8 mouse cellular contexts compared by ENCODE assay signal in genomic region chr16:35363150-35364062, GRCm38 (mm10). TPM values are rescaled to one million over a fixed set of nuclear protein-coding genes. Genes with fewer than 3 reads are reported as not detected.
A peak's percentile ranks its signal among the peaks of the same experiment; 100 is the strongest.
DNase-seq lines count a peak whose midpoint lies in the region; ATAC-seq and TF ChIP-seq lines count a peak whose summit lies in the region.

Gene Sec22a, minus strand, starts transcription at chr16:35363918.

- TF ChIP-seq CTCF in MEL (IDR thresholded peaks at IDR 0.05 in 2 of 3, conservative IDR thresholded peaks at IDR 0.05 in 1 of 3; ENCODE audit: control insufficient read depth in 1 of 3, insufficient read depth in 1 of 3, low read depth in 2 of 3, low read length in 3 of 3, poor library complexity in 1 of 3, severe bottlenecking in 1 of 3): no peak
- TF ChIP-seq CTCF in cerebellum, adult 2 months (IDR thresholded peaks at IDR 0.05; ENCODE audit: borderline replicate concordance, insufficient read depth, low read depth, low read length): no peak
- TF ChIP-seq CTCF in forebrain, postnatal 0 days (IDR thresholded peaks at IDR 0.05; ENCODE audit: low read depth): peak; percentile 3; the same call in 1 of the 2 replicates

- TF ChIP-seq RAD21 in MEL (IDR thresholded peaks at IDR 0.05; ENCODE audit: low read depth, low read length): no peak

- peak within 1 kb of the TSS; percentile 77 to 97 for H3K4me3 ChIP-seq in MEL (ENCODE audit: control insufficient read depth in 1 of 2, insufficient read depth in 1 of 2, low read depth in 2 of 2, low read length in 2 of 2)
- H3K4me3 ChIP-seq in cerebellum, adult 2 months (replicated peaks; ENCODE audit: insufficient read depth, low read depth, low read length): peak within 1 kb of the TSS; percentile 83
- peak within 1 kb of the TSS; percentile 92 for H3K4me3 ChIP-seq in forebrain, postnatal 0 days (ENCODE audit: low read depth, low read length)
- H3K4me3 ChIP-seq in lung, embryonic 15.5 days: peak within 1 kb of the TSS; percentile 83

- peak within 1 kb of the TSS; percentile 91 for H3K4me2 ChIP-seq in forebrain, postnatal 0 days (ENCODE audit: low read depth)
- peak within 1 kb of the TSS; percentile 78 for H3K4me2 ChIP-seq in lung, embryonic 15.5 days

- peak within 1 kb of the TSS; percentile 74 for H3K9ac ChIP-seq in MEL (ENCODE audit: control insufficient read depth, low read depth, low read length, poor library complexity, severe bottlenecking)
- peak within 1 kb of the TSS; percentile 85 for H3K9ac ChIP-seq in forebrain, postnatal 0 days
- peak within 1 kb of the TSS; percentile 72 for H3K9ac ChIP-seq in lung, embryonic 15.5 days

- H3K27me3 ChIP-seq in MEL (ENCODE audit: control insufficient read depth in 1 of 2, insufficient read depth in 2 of 2, low read length in 2 of 2): no peaks in the 10 kb centered on the region; a peak in 1 of 4 replicates
- H3K27me3 ChIP-seq in cerebellum, adult 2 months (ENCODE audit: control insufficient read depth, insufficient read depth, low read length): no peaks in the 10 kb centered on the region
- no peaks in the 10 kb centered on the region for H3K27me3 ChIP-seq in forebrain, postnatal 0 days (ENCODE audit: insufficient read depth, low read length)
- H3K27me3 ChIP-seq in lung, embryonic 15.5 days: no peaks in the 10 kb centered on the region

- TF ChIP-seq EP300 in MEL (IDR thresholded peaks at IDR 0.05; ENCODE audit: low read depth in 1 of 2, low read length in 2 of 2): no peak

- ATAC-seq in forebrain, postnatal 0 days: peak; percentile 100
- peak; percentile 99 for ATAC-seq in lung, embryonic 15.5 days (ENCODE audit: borderline replicate concordance, extremely low read depth, low FRiP score, low TSS enrichment)

- peak; percentile 73 to 84 for TF ChIP-seq POLR2A in MEL (IDR thresholded peaks at IDR 0.05; ENCODE audit: control insufficient read depth in 1 of 2, insufficient read depth in 1 of 2, low read depth in 1 of 2, low read length in 2 of 2, poor library complexity in 1 of 2)
- TF ChIP-seq POLR2A in cerebellum, adult 2 months (IDR thresholded peaks at IDR 0.05; ENCODE audit: borderline replicate concordance, insufficient read depth, low read length): peak; percentile 89

- no peaks in the 10 kb centered on the region for H3K9me3 ChIP-seq in MEL (replicated peaks; ENCODE audit: insufficient read depth, low read length)
- H3K9me3 ChIP-seq in forebrain, postnatal 0 days (ENCODE audit: low read length): no peaks in the 10 kb centered on the region
- no peaks in the 10 kb centered on the region for H3K9me3 ChIP-seq in lung, embryonic 15.5 days

- H3K4me1 ChIP-seq in MEL (ENCODE audit: control insufficient read depth in 1 of 2, insufficient read depth in 2 of 2, low read length in 2 of 2): peaks cover 0 to 4% of the 10 kb centered on the region in 2 experiments; a peak in 1 of 4 replicates
- peaks cover 4% of the 10 kb centered on the region; the same call in 1 of the 2 replicates for H3K4me1 ChIP-seq in cerebellum, adult 2 months (ENCODE audit: control insufficient read depth, insufficient read depth, low read length)
- H3K4me1 ChIP-seq in forebrain, postnatal 0 days (ENCODE audit: insufficient read depth): 0 out of 2 replicates have a peak, but pooled peaks cover 11% of the 10 kb centered on the region
- H3K4me1 ChIP-seq in lung, embryonic 15.5 days: peaks cover 10% of the 10 kb centered on the region

- DNase-seq in MEL (ENCODE audit: low read depth, low spot score): peak; percentile 95
- peak; percentile 96 for DNase-seq in cerebellum, adult 2 months
- peak; percentile 98 for DNase-seq in forebrain, postnatal 0 days
- peak; percentile 94 for DNase-seq in heart, postnatal 4 days
- peak; percentile 84 to 91 for DNase-seq in layer of hippocampus, adult 8-10 months (ENCODE audit: low spot score in 2 of 2)
- DNase-seq in ovary, adult 18-20 months (ENCODE audit: low spot score): peak; percentile 88
- peak; percentile 96 for DNase-seq in thymus, postnatal 0 days (ENCODE audit: low spot score)

- no peak within 1 kb of the TSS for H3K27ac ChIP-seq in MEL (ENCODE audit: control insufficient read depth, low read depth, low read length)
- H3K27ac ChIP-seq in cerebellum, adult 2 months (ENCODE audit: insufficient read depth, low read length): peak within 1 kb of the TSS; percentile 78
- H3K27ac ChIP-seq in forebrain, postnatal 0 days (ENCODE audit: low read depth, low read length): peak within 1 kb of the TSS; percentile 79
- H3K27ac ChIP-seq in lung, embryonic 15.5 days: peak within 1 kb of the TSS; percentile 86

- H3K36me3 ChIP-seq in MEL (ENCODE audit: control insufficient read depth in 1 of 2, insufficient read depth in 2 of 2, low read length in 2 of 2): peaks cover 0 to 4% of the 10 kb centered on the region in 2 experiments; a peak in 1 of 4 replicates
- H3K36me3 ChIP-seq in forebrain, postnatal 0 days (ENCODE audit: insufficient read depth): no peaks in the 10 kb centered on the region; the same call in 1 of the 2 replicates
- H3K36me3 ChIP-seq in lung, embryonic 15.5 days: 0 out of 2 replicates have a peak, but pooled peaks cover 3% of the 10 kb centered on the region

- H3K79me2 ChIP-seq in MEL (ENCODE audit: control insufficient read depth, insufficient read depth, low read length, poor library complexity): no peaks in the 10 kb centered on the region; the same call in none of the 2 replicates

- 1% methylated on average over 67 of the region's 67 CpGs for WGBS in cerebellum, adult 2 months
- under 1% methylated on average over 67 of the region's 67 CpGs for WGBS in forebrain, postnatal 0 days
- under 1% methylated on average over 58 of the region's 67 CpGs for WGBS in lung, embryonic 15.5 days

TF ChIP-seq in MEL, 35 proteins besides CTCF, POLR2A, EP300 and RAD21:
- peak; percentile 85 for TF ChIP-seq NELFE (IDR thresholded peaks at IDR 0.05; ENCODE audit: low read depth, low read length)
- TF ChIP-seq MYB (IDR thresholded peaks at IDR 0.05; ENCODE audit: low read depth, low read length): no peak
- 0 out of 2 replicates have a peak, but pooled peaks have one; percentile 44 for TF ChIP-seq MXI1 (IDR thresholded peaks at IDR 0.05; ENCODE audit: low read depth, low read length)
- no peak for TF ChIP-seq ZKSCAN1 (IDR thresholded peaks at IDR 0.05; ENCODE audit: low read depth, low read length)
- TF ChIP-seq MYC (IDR thresholded peaks at IDR 0.05; ENCODE audit: low read depth, low read length): no peak
- no peak for TF ChIP-seq CHD2 (IDR thresholded peaks at IDR 0.05; ENCODE audit: low read length)
- TF ChIP-seq TCF12 (IDR thresholded peaks at IDR 0.05; ENCODE audit: low read depth, low read length): peak; percentile 27; the same call in 1 of the 2 replicates
- no peak for TF ChIP-seq JUND (IDR thresholded peaks at IDR 0.05; ENCODE audit: low read depth, low read length)
- TF ChIP-seq SIN3A (IDR thresholded peaks at IDR 0.05; ENCODE audit: low read length): 0 out of 2 replicates have a peak, but pooled peaks have one; percentile 30
- no peak for TF ChIP-seq RCOR1 (IDR thresholded peaks at IDR 0.05; ENCODE audit: low read depth, low read length)
- no peak for TF ChIP-seq ETS1 (IDR thresholded peaks at IDR 0.05; ENCODE audit: low read depth, low read length)
- TF ChIP-seq HCFC1 (IDR thresholded peaks at IDR 0.05; ENCODE audit: low read depth, low read length): peak; percentile 82
- TF ChIP-seq MAX (IDR thresholded peaks at IDR 0.05; ENCODE audit: low read length): peak; percentile 47; the same call in 1 of the 2 replicates
- peak; percentile 69 for TF ChIP-seq ZMIZ1 (IDR thresholded peaks at IDR 0.05; ENCODE audit: low read depth, low read length)
- peak; percentile 53; the same call in 1 of the 2 replicates for TF ChIP-seq TBP (IDR thresholded peaks at IDR 0.05; ENCODE audit: low read depth, low read length)
- peak; percentile 69 for TF ChIP-seq NRF1 (IDR thresholded peaks at IDR 0.05; ENCODE audit: insufficient read depth, low read depth, low read length, poor library complexity, severe bottlenecking)
- TF ChIP-seq MEF2A (IDR thresholded peaks at IDR 0.05; ENCODE audit: extremely low read depth, insufficient replicate concordance, low read depth, low read length, poor library complexity, severe bottlenecking): no peak
- no peak for TF ChIP-seq USF2 (IDR thresholded peaks at IDR 0.05; ENCODE audit: borderline replicate concordance in 1 of 2, insufficient read depth in 1 of 2, low read depth in 1 of 2, low read length in 2 of 2)

RNA-seq across cellular contexts. Expression of gene Sec22a, which starts in this region (rescaled TPM):
- total RNA-seq in MEL (2012; rRNA removed): 7.6 and 10.5 TPM in 2 replicates
- polyA plus RNA-seq in MEL (2012; ENCODE audit: insufficient read depth in 1 of 2, insufficient read length in 2 of 2, low read depth in 1 of 2, low replicate concordance in 2 of 2, missing spikeins in 1 of 2): 10 to 100 TPM; 11.4 to 98.3 TPM
- 22.4 and 26.1 TPM in 2 replicates for polyA plus RNA-seq in cerebellum, adult 2 months (2012; rRNA removed)
- total RNA-seq in forebrain, postnatal 0 days (2014; rRNA removed): 20.9 and 30.0 TPM in 2 replicates
- 43.7 and 45.6 TPM in 2 replicates for polyA plus RNA-seq in forebrain, postnatal 0 days (2015; fragmentation: Nextera tagmentation; extraction: Ambion mirVana)
- 10 to 100 TPM; 16.7 to 18.3 TPM for total RNA-seq in heart, postnatal 4 days (2021)
- total RNA-seq in layer of hippocampus, adult 8-10 months (2022): 10 to 100 TPM; 14.5 to 20.1 (median 16.6) TPM
- polyA plus RNA-seq in lung, embryonic 15.5 days (2015; fragmentation: Nextera tagmentation; extraction: Ambion mirVana): 45.2 and 47.4 TPM in 2 replicates
- polyA plus RNA-seq in thymus, postnatal 0 days (2015; fragmentation: Nextera tagmentation; extraction: Ambion mirVana): 32.2 and 39.6 TPM in 2 replicates
